Mouse (Mus musculus) thymus, postnatal 4 days (tissue): ENCODE results near the gene Tuba8.
A peak's percentile ranks its signal among the peaks of the same experiment; 100 is the strongest.

Experiments
- DNase-seq: peaks from one replicate; pipeline ENCODE4 v3.0.0; 2021

Gene Tuba8

DNA sequence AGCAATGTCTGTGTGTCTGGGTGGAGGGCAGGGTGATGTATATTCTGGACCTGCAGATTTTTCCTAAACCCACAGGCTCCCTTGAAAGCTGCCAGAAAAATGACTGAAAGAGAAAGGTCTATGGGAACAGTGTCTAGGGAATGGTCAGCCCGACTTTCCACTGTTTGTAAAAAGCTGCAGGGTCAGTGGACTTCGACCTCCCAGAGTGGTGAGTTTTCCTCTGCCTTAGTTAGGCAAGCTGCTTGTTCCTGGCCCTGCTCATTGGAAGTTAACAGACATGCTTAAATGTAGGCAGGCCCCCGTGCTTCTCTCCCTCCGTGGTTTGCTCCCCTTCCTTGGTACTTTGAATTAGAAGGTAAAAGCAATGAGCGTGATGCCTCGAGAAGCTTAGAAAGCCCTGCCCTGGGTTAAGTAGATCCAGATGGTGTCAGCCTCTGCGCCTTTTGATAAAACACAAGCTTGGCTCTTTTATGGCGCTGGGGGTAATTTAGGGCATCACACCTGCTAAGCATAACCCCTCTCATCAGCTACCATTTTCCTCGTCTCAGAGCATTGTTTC lies 12.6 kb upstream of the Tuba8 start:
- no peak for DNase-seq

DNA sequence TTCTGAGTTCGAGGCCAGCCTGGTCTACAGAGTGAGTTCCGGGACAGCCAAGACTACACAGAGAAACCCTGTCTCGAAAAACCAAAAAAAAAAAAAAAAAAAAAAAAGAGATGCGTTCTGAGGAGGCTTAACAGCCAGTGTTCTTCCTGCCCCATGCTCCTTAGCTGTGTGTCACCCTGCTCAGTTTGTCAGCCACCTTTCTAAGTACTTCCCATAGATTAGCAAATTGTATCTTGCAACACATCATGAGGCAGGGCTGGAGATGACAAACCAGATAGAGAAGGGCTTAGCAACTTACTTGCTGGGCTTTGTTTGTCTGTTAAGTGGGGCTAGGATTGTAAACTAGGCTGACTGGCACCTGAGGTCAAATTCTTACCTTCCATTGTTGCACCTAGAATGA lies 10.0 kb upstream of the Tuba8 start:
- DNase-seq: no peak

DNA sequence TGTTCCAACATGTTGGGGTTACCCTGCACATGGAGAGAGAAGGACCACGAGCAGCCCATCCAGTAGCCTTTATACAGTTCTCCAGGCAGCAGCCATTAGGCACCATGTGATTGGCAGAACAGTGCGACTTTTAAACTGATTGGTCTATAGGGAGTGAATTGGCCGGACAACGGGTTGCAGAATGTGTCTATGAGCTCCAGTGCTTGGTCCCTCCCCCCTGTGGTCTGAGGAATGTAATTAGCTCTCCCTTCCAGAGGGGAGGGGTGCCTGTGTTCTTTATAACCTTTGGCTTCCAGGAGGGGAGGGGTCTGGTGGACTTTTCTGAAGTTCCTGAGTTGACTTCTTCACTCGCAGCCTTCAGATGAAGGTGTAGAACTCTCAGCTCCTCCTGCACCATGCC lies 8.5 kb upstream of the Tuba8 start:
- DNase-seq: no peak

DNA sequence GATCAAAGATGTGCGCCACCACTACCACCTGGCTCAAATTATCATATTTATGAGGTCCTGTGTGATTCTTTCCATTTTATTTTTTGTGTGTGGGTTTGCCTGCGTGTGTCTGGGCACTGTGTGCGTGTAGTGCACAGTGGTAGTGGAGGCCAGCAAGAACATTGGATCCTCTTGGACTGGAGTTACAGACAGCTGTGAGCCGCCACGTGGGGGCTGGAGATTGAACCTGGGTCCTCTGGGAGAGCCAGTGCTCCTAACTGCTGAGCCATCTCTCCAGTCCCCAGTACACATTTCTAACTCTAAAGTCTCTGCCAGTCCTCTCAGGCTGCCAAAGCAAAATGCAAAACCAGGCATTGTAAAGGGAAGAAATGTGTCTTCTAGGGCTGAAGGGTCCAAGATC lies 4.0 kb upstream of the Tuba8 start:
- peak; percentile 4 for DNase-seq

DNA sequence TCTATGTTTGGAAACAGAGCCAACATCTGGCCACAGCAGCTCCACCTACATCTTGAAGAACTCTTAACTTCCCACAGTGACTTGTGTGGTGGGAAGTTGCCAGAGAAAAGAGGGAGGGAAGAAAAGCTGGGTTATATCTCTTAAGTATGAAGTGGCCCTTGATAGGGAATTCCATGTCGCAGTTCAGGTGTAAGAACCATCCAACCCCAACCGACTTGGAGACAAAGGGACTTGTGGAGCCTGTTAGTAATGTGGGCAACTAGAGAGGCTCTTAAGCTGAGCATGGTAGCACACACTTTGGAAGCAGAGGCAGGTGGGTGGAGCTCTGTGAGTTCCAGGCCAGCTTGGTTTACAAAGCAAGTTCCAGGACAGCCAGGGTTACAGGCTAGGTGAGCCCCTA lies 912 bp upstream of the Tuba8 start:
- DNase-seq: peak; percentile 7

DNA sequence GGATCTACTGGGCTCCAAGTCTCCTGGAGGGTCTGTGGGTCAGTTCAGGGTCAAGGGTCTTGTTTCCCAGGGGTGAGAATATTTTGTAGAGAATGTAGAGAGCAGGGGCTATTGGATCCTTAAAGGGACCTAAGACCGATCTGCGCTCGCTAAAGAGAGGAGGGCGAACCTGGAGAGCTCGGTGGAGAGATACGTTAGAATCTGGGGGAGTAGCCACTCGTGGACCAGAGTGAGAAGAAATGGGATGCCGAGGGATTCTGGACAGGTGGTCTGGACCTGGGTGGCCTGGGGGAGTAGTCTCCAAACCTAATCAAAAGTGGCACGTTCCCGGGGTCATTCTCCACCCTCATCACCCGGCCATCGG lies 412 bp downstream of the Tuba8 start:
- DNase-seq: no peak

DNA sequence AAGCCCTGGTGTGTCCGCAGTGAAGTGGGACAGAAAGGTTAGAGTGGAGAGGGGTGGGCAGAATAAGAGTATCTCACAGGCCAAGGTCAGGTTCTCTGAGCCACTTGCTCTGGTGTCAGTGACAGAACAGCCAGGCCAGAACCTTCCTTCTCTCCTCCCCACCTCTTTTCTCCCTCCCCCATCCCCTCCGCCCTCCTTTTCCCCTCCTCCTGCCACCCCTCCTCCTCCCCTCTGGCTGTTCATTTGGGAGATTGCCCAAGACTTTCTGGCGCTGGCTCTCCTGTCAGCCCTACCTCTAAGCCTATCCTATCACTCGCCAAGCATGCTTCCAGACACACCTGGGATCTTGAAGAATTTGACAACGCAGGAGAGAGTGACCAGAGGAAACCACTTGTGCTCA lies 1.2 kb downstream of the Tuba8 start:
- DNase-seq: peak; percentile 12

DNA sequence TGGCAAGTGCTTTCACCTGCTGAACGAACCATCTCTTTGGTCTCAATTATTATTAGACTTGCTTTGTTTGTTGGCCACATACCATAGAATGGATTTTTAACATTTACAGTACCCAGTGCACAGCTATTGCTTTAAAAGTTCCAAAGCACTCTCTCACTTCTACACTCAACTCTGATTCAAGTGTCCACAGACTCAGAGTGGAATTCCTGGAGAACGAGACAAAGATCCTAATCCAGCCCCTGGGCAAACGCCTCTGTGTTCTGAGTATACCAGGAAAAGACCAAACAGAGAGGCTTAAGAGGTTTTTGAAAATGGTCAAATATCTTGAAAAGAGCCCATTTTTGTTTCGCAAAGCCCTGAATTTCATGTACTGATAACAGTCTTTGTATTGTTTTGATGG lies 2.5 kb downstream of the Tuba8 start:
- DNase-seq: no peak

DNA sequence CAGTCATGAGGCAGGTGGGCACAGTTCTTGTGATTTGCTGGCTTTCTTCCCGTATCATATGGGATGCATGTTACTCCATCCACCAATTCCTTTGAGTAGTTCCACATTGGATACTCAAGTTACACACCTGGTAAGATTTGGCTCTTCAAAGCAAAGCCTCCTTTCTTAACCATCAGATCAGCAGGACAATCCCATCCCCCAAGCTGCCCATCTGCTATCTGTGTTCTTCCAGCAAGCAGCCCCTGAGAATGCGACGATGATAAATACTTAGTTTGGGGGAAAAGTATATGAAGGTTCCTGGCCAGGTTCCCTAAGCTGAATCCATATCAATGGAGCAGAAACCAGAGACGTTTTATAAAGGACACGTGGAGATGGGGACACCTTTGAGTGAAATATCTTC lies 3.7 kb downstream of the Tuba8 start:
- DNase-seq: peak; percentile 6

DNA sequence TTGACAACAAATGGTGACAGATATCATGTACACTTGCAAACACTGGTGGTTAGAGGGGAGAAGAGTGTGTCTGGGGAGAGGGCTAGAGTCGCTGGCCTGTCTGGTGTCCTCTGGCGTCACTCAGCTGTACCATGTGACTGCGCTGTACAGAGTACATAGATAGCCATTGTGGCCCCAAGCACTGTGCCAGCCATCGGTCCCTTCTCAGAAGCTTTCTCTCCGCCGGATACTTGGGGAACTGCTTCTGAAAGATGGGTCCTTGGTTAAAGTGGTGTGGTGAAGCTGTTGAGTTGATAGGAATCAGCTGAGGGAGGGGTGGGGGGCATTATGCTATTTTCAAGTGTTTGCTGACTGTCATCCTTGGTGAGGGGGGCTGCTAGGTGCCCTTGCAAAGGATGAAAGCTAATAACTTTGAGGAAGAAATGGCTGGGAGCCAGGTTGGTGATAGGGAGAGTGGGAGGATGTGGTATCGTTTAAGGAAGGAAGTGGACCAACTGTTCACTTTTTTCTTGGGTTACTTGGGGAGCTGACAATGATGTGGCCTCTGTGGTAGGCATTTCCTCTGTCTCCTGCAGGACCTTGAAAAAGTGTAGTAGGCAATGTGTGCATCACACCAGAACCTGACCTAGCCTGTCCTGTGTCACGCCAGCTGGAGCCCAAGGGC lies 4.3 kb downstream of the Tuba8 start:
- DNase-seq: peak; percentile 26

DNA sequence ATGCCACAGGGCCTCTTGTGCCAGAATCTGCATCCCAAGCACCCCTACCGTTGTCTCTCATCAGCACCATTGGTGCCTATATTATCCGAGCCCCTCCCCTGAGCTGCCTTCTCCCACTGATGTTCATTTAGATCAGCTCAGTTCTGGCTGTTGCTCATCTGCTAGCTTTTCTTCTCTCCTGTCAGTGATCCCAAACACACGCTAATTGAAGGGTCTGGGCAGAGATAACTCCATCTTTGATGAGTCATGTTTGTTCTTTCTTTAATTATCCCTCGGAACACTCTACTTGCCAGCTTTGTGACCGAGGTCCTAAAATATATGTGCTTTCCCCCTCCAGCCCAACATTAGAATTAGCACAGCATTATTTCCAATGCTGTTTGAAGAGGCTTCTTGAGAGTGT lies 4.8 kb downstream of the Tuba8 start:
- DNase-seq: no peak

DNA sequence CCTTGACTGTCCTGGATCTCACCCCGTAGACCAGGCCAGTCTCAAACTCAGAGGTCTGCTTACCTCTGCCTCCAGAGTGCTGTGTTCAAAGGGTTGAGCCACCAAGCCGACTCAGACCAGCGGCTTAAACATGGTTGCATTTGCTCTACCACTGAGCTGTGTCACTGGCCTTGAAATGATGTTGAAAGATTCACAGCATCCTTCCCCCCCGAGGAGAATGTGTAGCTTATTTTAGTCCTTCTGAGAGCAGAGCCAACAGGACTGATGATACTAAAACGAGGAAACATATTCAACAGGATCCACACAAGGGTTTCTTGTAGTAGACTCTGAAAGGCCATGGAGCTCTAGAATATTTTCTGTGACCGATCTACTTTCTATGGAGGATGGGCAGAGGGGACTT lies 5.4 kb downstream of the Tuba8 start:
- peak; percentile 7 for DNase-seq

DNA sequence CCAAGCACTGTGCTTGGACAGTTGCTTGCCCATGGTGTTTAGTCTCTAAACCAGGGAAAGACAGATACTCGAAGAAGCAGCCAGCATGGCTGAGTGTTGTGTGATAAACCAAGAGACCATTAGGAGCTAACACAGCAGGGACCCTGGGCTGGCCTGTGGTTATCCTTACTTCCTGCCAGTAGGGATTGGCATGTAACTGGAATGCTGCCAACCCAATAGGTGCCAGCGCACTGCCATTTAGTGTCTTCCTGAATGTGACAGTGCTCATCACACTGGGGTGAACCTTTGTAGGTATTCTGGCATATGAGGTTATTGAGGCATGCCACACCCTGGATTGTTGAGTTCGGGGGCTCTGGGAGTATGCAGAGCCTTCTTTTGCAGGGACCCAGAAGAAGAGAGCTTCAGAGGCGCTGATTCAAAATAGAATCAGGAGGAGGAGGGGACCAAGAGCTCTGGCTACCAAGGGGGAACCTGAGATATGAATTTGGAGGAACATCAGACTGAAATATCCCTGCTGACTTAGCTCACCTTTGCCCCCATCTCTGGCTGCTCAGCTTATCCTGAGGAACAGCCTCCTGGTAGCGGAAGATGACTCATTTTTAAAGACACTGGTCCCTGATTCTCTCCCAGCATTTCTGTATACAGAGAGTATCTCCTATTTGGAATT lies 6.2 kb downstream of the Tuba8 start:
- peak; percentile 7 for DNase-seq

DNA sequence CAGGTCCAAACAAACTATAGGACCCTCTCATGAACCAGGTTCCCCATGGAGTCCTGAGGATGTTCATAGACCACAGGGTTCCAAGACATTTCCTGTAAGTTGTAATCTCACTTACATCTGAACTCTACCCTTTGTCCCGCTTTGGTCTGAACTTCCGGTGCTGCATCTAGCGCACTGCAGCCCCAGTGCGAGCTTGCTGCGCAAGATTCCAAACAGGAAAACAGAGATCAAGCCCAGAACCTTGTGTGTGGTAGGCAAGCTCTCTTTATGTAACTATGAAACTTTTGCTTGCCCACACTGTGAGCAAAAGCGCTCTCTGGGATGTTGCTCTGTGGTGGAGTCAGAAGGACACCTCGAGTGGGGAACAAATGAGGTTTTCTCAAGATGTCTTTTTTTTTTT lies 7.5 kb downstream of the Tuba8 start:
- peak; percentile 49 for DNase-seq

DNA sequence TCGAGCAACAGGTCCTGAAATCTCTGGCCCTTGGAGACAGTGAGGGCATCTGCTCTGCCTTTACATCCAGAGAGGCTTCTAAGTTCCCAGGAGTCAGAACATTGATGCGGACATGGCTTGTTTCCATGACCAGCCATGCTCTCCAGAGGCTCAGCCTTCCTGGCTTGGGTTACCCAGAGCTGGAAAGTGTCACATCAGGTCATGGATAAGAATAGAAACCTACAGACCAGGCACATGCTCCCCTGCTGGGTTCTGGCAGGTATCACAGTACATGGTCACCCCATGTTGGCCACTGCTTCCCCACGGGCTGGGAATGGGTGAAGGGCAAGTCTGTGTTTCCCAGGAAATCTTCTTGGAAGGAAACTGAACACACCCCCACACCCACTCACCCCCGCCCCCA lies 8.9 kb downstream of the Tuba8 start:
- peak; percentile 10 for DNase-seq

DNA sequence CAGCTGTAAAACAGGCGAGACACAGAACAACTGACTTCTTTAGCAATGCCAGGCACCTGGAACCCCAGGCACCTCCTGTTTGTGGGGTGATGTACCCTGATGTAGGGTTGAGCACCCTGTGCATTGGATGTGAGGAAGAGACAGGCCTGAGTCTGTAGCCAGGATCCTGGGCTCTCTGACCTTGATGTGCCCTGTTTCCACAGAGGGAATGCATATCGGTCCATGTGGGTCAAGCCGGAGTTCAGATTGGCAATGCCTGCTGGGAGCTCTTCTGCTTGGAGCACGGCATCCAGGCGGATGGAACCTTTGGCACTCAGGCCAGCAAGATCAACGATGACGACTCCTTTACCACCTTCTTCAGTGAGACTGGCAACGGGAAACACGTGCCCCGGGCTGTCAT lies 9.7 kb downstream of the Tuba8 start:
- peak; percentile 9 for DNase-seq

DNA sequence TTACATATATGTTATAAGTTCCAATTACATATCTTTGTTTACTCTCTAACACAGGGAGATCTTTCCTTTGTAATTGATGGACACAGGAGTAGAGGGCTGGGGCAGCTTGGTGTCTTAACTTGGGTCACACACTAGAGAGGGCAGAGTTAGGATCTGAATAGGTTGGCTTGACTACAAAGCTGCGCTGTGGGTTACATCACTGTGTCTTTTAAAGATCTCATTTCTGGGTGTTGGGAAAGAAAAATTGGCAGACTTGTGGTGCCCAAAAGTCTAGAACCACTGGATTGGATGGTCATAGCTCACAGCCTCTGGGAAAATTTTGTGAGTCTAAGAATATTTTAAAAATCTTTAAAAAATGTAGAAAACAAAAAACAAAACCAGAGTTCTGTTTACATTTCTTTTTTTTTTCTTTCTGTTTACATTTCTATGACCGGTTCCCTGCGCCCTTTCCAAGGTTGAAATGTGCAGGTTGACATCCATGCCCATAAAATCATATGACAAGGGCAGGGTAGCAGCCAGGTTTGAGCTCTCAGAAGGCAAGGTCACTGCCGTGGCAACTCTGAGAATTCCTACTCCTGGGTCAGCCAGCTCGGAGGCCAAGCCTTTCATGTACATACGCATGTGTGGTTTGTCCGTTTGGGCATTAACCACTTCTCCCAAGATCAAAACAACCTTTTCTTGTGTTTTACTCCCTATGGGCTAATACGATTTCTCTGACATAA lies 11.5 kb downstream of the Tuba8 start:
- peak; percentile 6 for DNase-seq

DNA sequence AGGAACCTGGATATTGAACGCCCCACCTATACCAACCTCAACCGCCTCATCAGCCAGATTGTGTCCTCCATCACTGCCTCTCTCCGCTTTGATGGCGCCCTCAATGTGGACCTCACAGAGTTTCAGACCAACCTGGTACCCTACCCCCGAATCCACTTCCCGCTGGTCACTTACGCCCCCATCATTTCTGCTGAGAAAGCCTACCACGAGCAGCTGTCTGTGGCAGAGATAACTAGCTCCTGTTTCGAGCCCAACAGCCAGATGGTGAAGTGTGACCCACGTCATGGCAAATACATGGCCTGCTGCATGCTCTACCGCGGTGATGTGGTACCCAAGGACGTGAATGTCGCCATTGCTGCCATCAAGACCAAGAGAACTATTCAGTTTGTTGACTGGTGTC lies 12.5 kb downstream of the Tuba8 start:
- DNase-seq: peak; percentile 12

DNA sequence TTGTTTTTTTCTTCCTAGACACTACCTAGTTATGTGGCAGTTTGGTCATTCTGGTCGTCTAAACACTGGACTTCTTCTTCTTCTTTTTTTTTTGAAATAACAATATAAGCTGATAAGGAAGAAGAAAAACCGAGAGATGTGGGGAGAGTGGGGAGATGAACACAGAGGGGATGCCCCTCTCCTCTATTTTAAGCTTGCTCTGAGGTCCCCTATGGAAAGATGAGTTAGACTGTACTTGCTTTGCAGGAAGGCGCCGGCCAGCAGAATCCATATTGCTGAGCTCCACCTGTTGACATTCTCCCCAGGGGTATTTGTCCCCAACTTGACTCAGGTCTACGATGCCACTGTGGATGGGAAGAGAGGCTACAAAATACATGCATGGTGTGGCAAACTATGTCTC lies 13.6 kb downstream of the Tuba8 start:
- no peak for DNase-seq

DNA sequence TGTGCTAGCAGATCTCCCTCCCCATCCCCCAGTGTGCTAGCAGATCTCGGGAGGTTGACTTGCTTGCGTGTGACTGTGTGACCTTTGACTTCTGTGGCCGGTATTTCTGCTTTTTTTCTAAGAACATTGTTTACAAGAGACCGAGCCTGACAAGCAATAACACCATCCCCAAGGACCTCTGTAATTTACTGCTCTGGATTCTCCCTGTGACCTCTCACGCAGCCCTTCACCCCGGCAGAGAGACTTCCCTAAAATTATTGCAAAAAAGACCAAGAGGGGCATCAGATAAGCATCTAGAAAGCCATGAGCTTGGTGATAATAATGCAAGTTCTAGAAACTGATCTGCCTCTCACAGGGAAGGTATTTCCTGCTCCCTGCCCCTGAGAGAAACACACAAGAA lies 14.5 kb downstream of the Tuba8 start:
- no peak for DNase-seq

DNA sequence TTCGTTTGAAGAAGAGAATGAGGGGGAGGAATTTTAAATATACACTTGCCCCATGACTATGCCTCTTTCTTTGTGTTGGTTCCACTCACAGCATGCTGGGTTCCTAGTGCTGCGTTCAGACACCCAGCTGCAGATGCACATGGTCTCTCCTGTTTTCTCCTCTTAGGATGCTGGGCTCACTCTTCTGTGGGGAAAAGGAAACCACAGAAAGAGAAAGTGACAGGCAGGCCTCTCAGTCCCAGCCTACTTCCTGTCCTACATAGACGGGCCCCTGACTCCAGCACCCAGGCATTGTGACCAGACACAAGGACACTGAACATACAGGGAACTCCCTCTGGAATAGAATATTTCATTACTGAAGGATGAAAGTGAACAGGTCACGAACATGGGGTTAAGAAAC lies 15.5 kb downstream of the Tuba8 start:
- DNase-seq: peak; percentile 52

DNA sequence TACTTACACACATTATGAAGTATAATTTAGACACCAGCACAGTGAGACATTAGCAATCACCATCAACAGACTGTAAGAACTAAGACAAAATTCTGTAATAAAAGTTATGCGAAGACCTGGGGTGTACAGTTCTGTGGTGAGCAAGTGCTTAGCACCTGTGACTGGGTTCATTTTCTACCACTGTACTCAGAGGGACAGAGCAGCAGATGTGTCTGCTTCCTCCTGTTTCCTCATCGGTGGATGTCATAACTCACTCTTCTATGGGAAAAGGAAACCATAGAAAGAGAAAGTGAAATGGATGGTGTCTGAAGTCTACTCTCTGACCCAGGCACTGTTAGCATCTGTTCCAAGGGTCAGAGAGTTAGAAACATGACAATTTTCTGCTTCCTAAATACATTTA lies 16.2 kb downstream of the Tuba8 start:
- no peak for DNase-seq

DNA sequence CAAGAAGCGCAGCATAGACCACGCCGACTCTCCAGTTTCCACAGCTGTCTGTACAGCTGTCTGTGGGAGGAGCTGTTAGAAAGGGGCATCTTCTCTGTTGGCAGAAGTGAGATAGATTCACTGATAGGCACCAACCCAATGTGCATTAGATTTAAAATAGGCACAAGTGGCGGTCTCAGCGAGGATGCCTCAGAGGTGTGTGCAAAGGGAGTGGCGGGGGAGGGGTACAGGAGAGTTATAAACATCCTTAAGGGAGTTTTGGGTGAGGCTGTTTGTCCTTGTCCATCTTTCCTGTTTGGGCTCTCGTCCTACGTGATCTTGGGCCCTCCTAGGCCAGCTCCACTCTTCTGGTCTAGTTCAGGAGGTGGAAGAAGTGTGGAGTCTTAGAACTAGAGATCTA lies 17.9 kb downstream of the Tuba8 start:
- peak; percentile 61 for DNase-seq

DNA sequence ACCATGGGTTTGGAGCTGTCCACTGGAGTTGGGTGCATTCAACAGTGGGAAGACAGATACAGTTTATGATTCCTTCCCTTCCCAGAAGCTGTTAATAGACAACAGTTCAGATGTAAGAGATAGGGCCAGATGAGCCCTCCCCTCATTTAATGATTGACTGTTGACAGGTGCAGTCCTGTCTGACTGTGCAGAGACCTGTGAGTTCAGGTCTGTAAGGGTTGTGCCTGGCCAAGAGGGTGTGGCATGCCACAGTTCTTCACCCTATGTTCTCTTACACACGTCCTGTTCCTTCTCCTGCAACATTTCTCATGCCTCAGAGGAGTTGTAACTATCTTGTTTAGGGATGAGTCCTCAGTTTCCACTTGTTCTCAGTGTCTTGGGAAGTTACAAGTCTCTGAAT lies 22.2 kb downstream of the Tuba8 start:
- DNase-seq: no peak
